Mouse (Mus musculus): ENCODE data around the gene Mettl27.
"Not testable (repeated sequence)": the region's sequence is repeated elsewhere in the genome, so short reads cannot be mapped to it uniquely, and the experiment has no call there.

The Mettl27 gene

GRCm38 (mm10) chr5:134920106-134920687, 12.0 kb upstream of the Mettl27 start:
- no peak for DNase-seq (ENCODE audit: low read depth, low spot score)

GRCm38 (mm10) chr5:134921106-134921505, 11.1 kb upstream of the Mettl27 start:
- no peak for DNase-seq (ENCODE audit: low read depth, low spot score)

GRCm38 (mm10) chr5:134923141-134923540, 9.0 kb upstream of the Mettl27 start:
- DNase-seq (ENCODE audit: low read depth, low spot score) = no peak

- no peak for DNase-seq (ENCODE audit: low read depth, low spot score)
Measured at GRCm38 (mm10) chr5:134926726-134927125, 5.4 kb upstream of the Mettl27 start.

GRCm38 (mm10) chr5:134929988-134930387, 2.2 kb upstream of the Mettl27 start:
- DNase-seq (ENCODE audit: low read depth, low spot score) = no peak

GRCm38 (mm10) chr5:134932903-134933276, 722 bp downstream of the Mettl27 start:
- peak; percentile 8 for DNase-seq (ENCODE audit: low read depth, low spot score)

- DNase-seq (ENCODE audit: low read depth, low spot score) = no peak
Measured at GRCm38 (mm10) chr5:134933281-134933680, 1.1 kb downstream of the Mettl27 start.

- not testable (repeated sequence) for DNase-seq (ENCODE audit: low read depth, low spot score)
Measured at GRCm38 (mm10) chr5:134933686-134934085, 1.5 kb downstream of the Mettl27 start.

GRCm38 (mm10) chr5:134934666-134935065, 2.5 kb downstream of the Mettl27 start:
- no peak for DNase-seq (ENCODE audit: low read depth, low spot score)

- DNase-seq (ENCODE audit: low read depth, low spot score) = no peak
Measured at GRCm38 (mm10) chr5:134936051-134936450, 3.9 kb downstream of the Mettl27 start.

- DNase-seq (ENCODE audit: low read depth, low spot score) = no peak
Measured at GRCm38 (mm10) chr5:134936626-134937185, 4.5 kb downstream of the Mettl27 start.

GRCm38 (mm10) chr5:134939069-134939468, 6.9 kb downstream of the Mettl27 start:
- DNase-seq (ENCODE audit: low read depth, low spot score) = no peak

- DNase-seq (ENCODE audit: low read depth, low spot score) = not testable (repeated sequence)
Measured at GRCm38 (mm10) chr5:134939554-134939953, 7.4 kb downstream of the Mettl27 start.

- DNase-seq (ENCODE audit: low read depth, low spot score) = no peak
Measured at GRCm38 (mm10) chr5:134941472-134942209, 9.5 kb downstream of the Mettl27 start.

- DNase-seq (ENCODE audit: low read depth, low spot score) = no peak
Measured at GRCm38 (mm10) chr5:134942740-134943139, 10.6 kb downstream of the Mettl27 start.

GRCm38 (mm10) chr5:134944179-134944578, 12.0 kb downstream of the Mettl27 start:
- DNase-seq (ENCODE audit: low read depth, low spot score) = no peak

GRCm38 (mm10) chr5:134945266-134945959, 13.2 kb downstream of the Mettl27 start:
- no peak for DNase-seq (ENCODE audit: low read depth, low spot score)

- DNase-seq (ENCODE audit: low read depth, low spot score) = no peak
Measured at GRCm38 (mm10) chr5:134946063-134946856, 14.1 kb downstream of the Mettl27 start.

- DNase-seq (ENCODE audit: low read depth, low spot score) = no peak
Measured at GRCm38 (mm10) chr5:134946857-134947255, 14.7 kb downstream of the Mettl27 start, which contains the start of gene Cldn4. Gene Cldn4, minus strand, starts transcription at chr5:134946934.

GRCm38 (mm10) chr5:134947420-134948084, 15.4 kb downstream of the Mettl27 start:
- no peak for DNase-seq (ENCODE audit: low read depth, low spot score)

- DNase-seq (ENCODE audit: low read depth, low spot score) = no peak
Measured at GRCm38 (mm10) chr5:134948085-134948439, 15.9 kb downstream of the Mettl27 start.

Measured in brain, embryonic 18.5 days (tissue).